Mouse (Mus musculus) spleen, postnatal 14 days (tissue): ENCODE data around the gene Wdfy2.
"Not testable (repeated sequence)": the region's sequence is repeated elsewhere in the genome, so short reads cannot be mapped to it uniquely, and the experiment has no call there.

Experiments
- DNase-seq, 2 experiments: peaks; one replicate each; pipeline ENCODE4 v3.0.0; 2021 to 2022; ENCODE audit warnings: low spot score in 2 of 2

Gene Wdfy2

DNA sequence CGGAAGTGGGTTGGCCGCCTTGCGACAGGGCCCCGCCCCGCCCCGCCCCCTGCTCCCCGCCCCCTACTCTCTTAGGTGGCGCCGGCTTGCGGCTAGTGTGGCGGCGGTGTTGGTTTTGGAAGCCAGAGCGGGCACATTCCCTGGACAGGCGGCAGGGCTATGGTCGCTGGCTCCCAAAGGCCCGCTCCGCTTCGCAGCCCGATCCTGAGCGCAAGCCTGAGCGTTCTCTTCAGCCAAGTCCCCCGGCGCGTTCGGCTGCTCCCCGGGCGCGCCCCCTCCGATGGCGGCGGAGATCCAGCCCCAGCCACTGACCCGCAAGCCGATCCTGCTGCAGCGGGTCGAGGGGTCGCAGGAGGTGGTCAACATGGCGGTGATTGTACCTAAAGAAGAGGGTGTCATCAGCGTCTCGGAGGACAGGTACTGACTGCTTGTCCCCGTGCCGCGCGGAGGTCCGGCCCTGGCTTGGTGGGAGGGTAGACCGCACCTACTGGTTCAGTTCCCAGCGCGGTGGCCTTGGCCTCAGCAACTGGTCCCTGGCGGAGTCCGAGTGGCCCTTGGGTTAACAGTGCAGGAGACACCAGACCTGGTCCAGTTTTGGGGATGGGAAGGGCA is at the start of gene Wdfy2:
Gene Wdfy2 (plus strand): TSS at position 38 of the 612 bp plus-strand sequence.
- DNase-seq: no peak

GRCm38 (mm10) chr14:62789282-62789681 is 48.2 kb upstream of the Wdfy2 start:
- DNase-seq: no peak

GRCm38 (mm10) chr14:62795719-62796118 is 41.8 kb upstream of the Wdfy2 start:
- no peak for DNase-seq

DNA sequence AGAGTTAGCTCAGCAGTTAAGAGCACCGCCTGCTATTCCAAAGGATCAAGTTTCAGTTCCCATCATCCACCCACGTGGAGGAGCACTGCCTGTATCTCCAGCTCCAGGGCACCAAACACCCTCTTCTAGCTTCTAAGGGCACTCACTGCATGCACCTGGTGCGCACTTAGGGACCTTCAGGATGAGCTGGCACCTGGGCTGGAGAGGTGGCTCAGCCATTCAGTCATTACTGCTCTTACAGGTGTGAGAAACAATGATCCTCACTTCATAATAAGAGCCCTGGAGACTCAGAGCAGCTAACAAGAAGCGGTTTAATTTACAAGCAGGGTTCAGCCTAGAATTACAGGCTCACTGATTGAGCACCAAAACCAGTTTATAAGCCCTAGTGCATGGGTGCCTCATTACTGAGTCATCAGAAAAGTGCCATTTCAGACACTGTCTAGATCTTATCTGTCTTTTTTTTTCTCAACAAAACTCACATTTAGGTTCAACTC is 38.8 kb upstream of the Wdfy2 start:
- DNase-seq: no peak

DNA sequence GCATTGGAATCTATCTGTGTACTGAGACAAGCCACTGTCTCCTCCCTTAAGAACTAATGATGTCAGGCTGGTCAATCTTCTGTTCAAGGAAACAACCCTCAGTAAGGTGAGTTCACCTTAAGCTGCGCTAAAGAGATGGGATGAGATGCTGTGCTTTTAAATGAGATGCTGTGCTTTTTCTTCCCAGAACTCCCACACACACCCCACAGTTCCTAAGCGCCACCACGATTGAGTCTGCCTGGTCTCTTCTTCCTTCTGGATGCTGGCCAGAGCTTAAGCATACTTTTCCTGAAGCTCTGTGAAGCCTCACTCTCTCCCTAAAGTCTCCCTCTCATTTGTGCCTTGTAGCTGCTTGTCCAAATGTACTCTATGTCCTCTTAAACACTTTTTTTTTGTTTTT is 36.7 kb upstream of the Wdfy2 start:
- no peak for DNase-seq

DNA sequence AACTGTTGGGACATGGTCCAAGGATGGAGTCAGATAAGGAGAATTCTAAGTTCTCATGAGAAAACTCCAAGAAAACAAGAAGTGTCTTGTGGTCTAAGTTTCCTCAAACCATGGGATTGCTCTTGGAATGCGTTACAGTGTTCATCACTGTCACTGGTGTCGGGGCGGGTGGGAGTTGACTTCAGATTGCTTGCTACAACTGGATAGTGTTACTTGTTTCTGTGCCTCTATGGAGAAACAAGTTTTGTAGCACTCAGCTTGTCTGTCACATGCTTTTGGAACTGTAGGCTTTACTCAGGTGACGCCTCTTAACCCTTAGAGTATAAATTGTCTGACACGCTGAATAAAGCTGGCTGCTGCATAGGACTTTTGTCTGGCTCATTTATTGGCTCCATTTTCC is 34.3 kb upstream of the Wdfy2 start:
- no peak for DNase-seq

DNA sequence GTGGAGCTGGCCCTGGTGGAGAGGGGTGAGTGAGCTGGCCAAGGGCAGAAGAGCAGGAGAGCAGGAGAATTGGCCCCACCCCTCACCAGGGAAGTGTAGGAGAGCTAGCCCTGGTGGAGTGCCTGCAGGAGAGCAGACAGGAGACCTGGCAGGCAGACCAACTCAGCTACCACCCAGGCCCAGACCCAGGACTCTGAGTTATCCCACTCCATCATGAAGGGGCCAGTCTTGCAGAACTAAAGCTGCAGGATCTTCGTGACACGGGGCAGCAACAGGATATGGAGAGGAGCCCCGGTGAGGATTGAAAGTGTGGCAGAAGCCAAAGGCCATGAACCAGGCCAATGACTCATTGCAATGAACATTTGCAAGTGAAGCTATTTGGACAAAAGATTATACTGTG is 30.6 kb upstream of the Wdfy2 start:
- no peak for DNase-seq

DNA sequence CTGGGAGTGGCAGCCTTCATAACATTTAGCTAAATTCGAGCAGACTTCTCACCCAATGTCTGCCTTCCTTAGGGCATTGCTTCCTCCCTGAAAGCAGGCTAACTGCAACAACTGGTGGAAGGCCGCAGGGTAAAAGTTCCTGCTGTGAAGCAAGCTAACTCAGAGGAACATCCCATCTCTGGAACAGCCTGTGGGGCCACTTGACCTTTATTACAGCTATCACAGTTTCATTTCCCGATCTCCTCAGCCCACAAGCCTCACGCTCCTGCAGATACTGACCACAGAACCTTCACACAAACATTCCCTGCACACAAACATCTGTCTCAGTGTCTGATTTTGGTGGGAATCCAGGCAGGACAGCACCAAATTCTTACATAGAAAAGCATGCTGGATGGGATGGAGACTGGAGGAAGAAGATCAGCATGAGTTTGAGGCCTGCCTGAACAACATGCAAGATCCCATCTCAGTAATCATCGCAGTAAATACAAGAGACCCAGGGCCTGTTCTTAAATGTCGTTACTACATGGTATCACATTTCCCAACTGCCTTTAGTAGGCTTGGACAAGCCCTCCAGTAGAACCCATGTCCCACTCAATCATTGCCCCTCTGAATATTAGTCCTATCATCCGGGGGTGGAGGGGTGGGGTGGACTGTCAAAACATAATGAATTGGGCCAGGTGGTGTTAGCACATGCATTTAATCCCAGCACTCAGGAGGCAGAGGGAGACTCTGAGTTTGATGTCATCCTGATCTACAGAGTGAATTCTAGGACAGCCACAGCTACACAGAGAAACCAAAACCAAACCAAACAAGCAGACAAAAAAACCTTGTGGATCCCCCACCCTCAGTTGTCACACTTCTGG is 28.6 kb upstream of the Wdfy2 start:
- DNase-seq: no peak

GRCm38 (mm10) chr14:62812765-62813164 is 24.7 kb upstream of the Wdfy2 start:
- no peak for DNase-seq

DNA sequence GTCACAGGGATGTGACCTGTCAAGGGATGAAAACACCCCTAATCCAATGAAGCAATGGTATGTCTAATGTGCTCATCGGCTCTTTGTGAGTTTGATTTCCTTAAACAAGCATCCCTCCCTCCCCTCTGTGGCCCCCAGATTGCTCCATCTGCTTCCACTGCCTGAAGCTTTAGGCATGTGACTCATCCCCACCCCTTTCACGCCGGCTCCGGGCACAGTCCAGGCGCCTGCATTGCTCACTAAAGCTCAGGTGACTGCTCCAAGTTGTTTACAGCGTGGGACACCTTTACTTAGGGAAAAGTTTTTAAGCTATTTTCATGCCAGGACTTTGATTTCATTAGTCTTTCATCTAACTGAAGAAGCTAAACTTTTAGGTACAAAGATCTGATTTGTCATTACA is 22.9 kb upstream of the Wdfy2 start:
- DNase-seq: no peak

DNA sequence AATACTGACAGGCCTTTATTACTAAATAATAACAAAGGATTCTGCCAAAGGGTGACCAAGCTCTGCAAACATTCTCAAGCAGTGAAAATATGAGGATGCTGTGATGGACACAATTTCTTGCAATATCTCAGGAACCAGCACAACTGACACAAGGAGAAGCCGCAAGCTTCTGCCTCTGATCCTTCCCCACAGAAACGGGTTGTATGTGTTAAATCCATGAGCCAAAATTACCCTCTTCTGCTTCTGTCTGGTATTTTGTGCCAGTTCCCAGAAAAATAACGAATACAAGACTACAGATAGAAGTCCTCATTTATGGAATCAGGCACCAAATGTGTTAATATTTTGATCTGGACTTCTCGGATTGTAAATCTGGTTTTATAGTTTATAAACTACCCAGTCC is 20.7 kb upstream of the Wdfy2 start:
- DNase-seq: no peak

DNA sequence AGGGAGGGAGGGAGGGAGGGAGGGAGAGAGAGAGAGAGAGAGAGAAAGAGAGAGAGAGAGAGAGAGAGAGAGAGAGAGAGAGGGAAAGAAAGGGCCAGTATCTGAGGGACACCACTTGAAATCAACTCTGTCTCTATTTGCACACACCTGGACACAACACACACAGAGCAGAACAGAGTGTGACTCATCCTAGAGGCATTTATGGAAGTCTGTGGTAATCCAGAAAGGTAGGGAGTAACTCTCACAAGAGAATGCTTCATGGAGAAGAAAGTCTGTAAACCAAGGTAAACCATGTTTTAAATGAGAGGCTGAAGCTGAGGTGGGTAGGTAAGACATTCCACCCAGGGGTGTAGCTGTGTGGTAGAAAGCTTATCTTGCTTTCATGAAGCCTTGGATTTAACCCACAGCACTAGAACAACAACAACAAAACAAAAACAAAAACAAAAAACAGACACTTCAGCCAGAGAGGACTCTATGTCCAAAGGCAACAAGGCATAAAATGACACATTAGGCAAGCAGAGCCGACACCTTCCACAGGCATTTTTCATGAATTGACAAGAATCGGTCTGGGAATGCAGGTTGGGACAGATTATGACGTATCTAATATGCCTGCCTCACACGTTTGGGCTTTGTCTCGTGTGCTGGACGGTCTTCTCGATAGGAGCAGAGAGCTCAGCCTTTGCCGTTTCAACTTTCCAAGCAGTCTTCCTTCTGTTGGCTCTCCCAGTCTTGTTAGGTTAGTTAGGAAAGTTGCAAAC is 11.7 kb upstream of the Wdfy2 start:
- DNase-seq: no peak

DNA sequence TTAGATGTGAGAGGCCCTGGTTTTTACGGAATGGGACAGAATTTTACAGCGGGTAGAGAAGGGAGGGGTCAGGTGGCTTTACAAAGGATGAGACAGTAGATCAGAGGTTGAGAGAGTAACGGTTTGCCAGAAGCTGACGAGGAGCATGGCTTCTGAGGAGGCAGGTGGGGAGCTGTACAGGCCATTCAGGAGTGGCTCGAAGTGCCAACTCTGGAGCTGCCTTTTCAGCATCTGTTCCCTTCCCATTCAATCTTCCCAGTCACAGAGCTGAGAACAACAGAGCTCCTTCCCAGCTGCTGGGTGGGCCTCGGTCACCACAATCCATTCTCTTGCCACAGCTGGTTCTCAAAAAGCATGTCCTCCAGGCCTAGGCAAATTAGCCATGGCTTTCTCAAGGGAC is 8.2 kb upstream of the Wdfy2 start:
- DNase-seq: no peak

- DNase-seq: no peak
Measured at GRCm38 (mm10) chr14:62831691-62832275, 5.7 kb upstream of the Wdfy2 start.

GRCm38 (mm10) chr14:62833036-62833435 is 4.4 kb upstream of the Wdfy2 start:
- DNase-seq: no peak

DNA sequence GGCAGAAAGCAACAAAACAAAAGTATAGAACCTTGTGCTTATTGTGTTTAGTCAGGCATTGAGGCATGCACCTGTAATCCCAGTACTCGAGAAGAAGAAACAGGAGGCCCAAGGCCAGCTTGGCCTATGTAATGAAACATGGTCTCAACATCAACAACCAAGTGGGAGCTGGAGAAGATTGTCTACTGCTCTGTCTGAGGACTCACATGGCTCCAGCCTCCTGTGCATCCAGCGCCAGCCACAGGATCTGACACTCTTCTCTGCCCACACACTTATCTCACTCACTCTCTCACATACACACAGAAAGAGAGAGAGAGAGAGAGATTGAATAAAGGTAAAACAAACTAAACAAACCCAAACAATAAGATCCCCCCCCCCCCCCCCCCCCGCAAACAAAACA is 3.9 kb upstream of the Wdfy2 start:
- no peak for DNase-seq

- DNase-seq: not testable (repeated sequence)
Measured at GRCm38 (mm10) chr14:62835737-62836136, 1.7 kb upstream of the Wdfy2 start.

GRCm38 (mm10) chr14:62836926-62837640 is 395 bp upstream of the Wdfy2 start:
- DNase-seq: peak; percentile 82 to 86

DNA sequence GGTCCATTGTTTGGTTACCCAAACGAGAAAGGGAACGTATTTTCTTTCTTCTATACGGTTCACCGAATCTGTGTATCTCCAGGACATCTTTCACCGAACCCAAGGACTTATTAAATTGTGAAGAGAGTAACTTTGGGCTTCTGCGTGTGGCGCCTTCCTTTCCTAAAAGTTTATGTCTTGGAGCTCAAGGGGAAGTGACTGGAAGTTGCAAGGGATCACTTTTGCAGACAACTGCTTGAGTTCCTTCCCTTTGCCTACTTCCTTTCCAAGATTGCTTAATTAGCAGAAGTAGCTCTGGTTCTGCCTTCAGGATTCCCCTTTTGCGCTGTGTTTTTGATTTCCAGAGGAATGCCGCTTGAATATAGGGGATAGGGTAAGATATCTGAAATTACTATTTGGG is 858 bp downstream of the Wdfy2 start:
- no peak for DNase-seq

GRCm38 (mm10) chr14:62841726-62842125 is 4.2 kb downstream of the Wdfy2 start:
- no peak for DNase-seq

DNA sequence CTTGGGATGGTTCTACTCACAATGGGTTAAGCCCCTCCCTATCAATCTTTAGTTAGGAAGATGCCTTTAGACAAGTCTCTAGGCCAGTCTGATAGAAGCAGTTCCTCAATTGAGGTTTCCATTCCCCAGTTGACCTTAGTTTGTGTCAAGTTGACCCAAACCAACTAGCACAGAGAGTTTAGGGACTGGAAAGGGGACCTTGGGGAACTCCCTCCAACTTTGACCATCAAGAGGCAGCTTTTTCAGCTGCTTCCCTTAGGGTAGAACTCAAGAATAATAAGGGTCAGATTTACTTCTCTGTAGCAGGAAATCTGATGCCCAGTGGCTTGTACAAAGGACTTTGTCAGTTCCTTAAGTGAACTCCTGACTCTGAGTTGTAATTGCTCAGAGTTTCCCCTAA is 5.0 kb downstream of the Wdfy2 start:
- no peak for DNase-seq
